Mouse (Mus musculus) forebrain, embryonic 14.5 days (tissue): Measurements from ENCODE around the gene Slc16a12. TPM values are rescaled to one million over a fixed set of nuclear protein-coding genes. Genes with fewer than 3 reads are reported as not detected.
"Not testable (repeated sequence)": the region's sequence is repeated elsewhere in the genome, so short reads cannot be mapped to it uniquely, and the experiment has no call there.

ENCODE experiments used
- ATAC-seq: fragments of 200-750 bp; cut with Nextera tagmentation; 2 replicates; pipeline ENCODE4 v1.8.0; 2017; ENCODE audit warnings: mild to moderate bottlenecking, moderate library complexity
- DNase-seq: peaks from one replicate; pipeline ENCODE4 v3.0.0-alpha.2; 2015; ENCODE audit warnings: low spot score
- H3K27ac ChIP-seq: fragments of 300-500 bp; sonication (generic); 2 replicates; pipeline ENCODE4 v1.5.1; 2014; ENCODE audit warnings: low read depth, mild to moderate bottlenecking, control low read depth, low read length, moderate library complexity
- H3K27me3 ChIP-seq: fragments of 300-500 bp; sonication (generic); replicated peaks from 2 replicates; pipeline ENCODE4 v1.6.1; 2014; ENCODE audit warnings: low read length, control low read depth, mixed read lengths; ENCODE audit not compliant: control insufficient read depth, insufficient read depth
- H3K36me3 ChIP-seq: fragments of 300-500 bp; sonication (generic); 2 replicates; pipeline ENCODE4 v1.6.1; 2014; ENCODE audit warnings: low read length, control low read depth; ENCODE audit not compliant: control insufficient read depth, insufficient read depth
- H3K4me1 ChIP-seq: fragments of 300-500 bp; sonication (generic); 2 replicates; pipeline ENCODE4 v1.6.1; 2014; ENCODE audit warnings: antibody characterized with exemption, low read length, control low read depth; ENCODE audit not compliant: control insufficient read depth, insufficient read depth
- H3K4me2 ChIP-seq: fragments of 300-500 bp; sonication (generic); 2 replicates; pipeline ENCODE4 v1.6.1; 2014; ENCODE audit warnings: mild to moderate bottlenecking, control low read depth, low read length
- H3K4me3 ChIP-seq: fragments of 300-500 bp; sonication (generic); 2 replicates; pipeline ENCODE4 v1.5.1; 2014; ENCODE audit warnings: low read depth, low read length, control low read depth
- H3K9ac ChIP-seq: fragments of 300-500 bp; sonication (generic); 2 replicates; pipeline ENCODE4 v1.6.1; 2014; ENCODE audit warnings: mild to moderate bottlenecking, low read length, control low read depth, moderate library complexity
- H3K9me3 ChIP-seq: fragments of 300-500 bp; sonication (generic); replicated peaks from 2 replicates; pipeline ENCODE4 v1.6.1; 2016; ENCODE audit warnings: low read length, control low read depth, mixed read lengths; ENCODE audit not compliant: control insufficient read depth
- WGBS: fragments of 180-500 bp; shearing (Covaris S2); extraction: QIAGEN DNeasy Blood & Tissue Kit; methylation state at CpG from one replicate; pipeline ENCODE4 v1.1.7; 2014; 5-methylcytosine and 5-hydroxymethylcytosine counted together
- polyA plus RNA-seq: library from polyadenylated mRNA; unstranded; fragments of >200 nt; fragmentation: Nextera tagmentation; extraction: Ambion mirVana; gene quantifications from 2 replicates; pipeline ENCODE4 v1.2.1, GENCODE M21; 2014

Gene Slc16a12
- polyA plus RNA-seq, 1 experiment from 2014 or later: 2.6 TPM

DNA sequence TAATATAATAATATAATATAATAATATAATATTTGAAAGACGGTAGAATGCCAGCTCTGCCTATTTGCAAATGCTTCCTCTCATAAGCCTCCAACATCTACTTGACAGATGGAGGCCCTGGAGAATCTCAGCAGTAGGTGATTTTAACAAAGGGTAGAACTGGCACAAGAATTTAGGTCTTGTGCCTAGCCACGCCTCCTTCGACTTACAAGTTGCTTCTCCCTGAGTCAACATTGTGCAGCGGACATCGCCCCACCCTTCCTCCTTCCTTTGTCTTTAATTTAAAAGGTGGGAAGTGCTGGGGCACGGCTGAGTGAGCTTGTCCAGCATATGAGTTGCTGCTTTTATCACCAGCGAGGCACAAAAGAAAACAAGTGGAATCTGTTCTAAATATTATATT lies 73.6 kb downstream of the Slc16a12 start:
- Histone ChIP-seq H3K9me3 (no peaks in the 10 kb centered on the region), H3K4me2 (no peak overlapping the region), H3K36me3 (no peaks in the 10 kb centered on the region), H3K9ac (no peak overlapping the region), H3K4me3 (no peak overlapping the region), H3K27me3 (no peaks in the 10 kb centered on the region), H3K27ac (no peak overlapping the region), H3K4me1 (no peaks in the 10 kb centered on the region)
- WGBS: 51% methylated on average over 7 of the region's 7 CpGs
- ATAC-seq (no peak), DNase-seq (no peak)

DNA sequence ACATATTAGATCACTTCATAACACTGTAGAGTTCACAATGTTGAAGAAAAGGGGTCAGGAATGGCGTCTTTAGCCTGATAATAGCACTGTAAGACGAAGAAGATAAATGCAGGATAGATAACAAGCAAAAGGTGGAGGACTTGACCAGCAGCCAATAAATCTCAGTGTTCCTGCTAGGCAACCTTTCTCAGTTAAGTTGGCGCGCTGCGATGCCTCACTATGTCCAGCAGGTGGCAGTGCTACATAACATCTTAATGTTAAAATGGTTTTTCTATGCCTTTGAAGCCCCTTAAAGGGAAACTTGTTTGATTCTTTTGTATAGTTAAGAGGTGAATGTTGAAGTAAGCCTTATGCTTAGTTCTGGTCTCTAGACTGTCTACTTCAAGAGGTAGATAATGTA lies 81.0 kb downstream of the Slc16a12 start:
- no peaks in the 10 kb centered on the region for H3K9me3 ChIP-seq
- H3K4me1 ChIP-seq: no peaks in the 10 kb centered on the region
- no peak overlapping the region for H3K27ac ChIP-seq
- DNase-seq (peak; percentile 89), ATAC-seq (no peak)
- no peak overlapping the region for H3K4me3 ChIP-seq
- H3K4me2 ChIP-seq: no peak overlapping the region
- no peaks in the 10 kb centered on the region for H3K27me3 ChIP-seq
- H3K36me3 ChIP-seq: no peaks in the 10 kb centered on the region
- 1% methylated on average over 5 of the region's 5 CpGs for WGBS
- no peak overlapping the region for H3K9ac ChIP-seq

DNA sequence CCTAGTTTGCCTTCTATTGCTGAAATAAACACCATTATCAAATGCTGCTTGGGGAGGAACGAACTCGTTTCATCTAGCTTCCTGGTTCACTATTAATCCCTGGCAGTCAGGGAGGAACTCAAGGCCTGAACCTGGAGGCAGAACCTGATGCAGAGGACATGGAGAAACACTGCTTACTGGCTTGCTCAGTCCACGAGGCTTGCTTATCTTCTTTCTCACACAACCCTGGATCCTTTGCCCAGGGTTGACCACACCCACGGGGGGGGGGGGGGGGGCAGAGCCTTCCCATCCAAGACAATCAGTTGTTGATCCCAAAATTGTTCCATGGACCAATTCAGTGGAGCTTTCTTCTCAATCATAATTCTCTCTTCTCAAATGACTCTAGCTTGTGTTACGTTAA lies 84.3 kb downstream of the Slc16a12 start:
- Histone ChIP-seq H3K36me3 (no peaks in the 10 kb centered on the region), H3K27ac (no peak overlapping the region), H3K4me3 (no peak overlapping the region), H3K27me3 (no peaks in the 10 kb centered on the region), H3K9me3 (no peaks in the 10 kb centered on the region), H3K9ac (no peak overlapping the region), H3K4me1 (no peaks in the 10 kb centered on the region), H3K4me2 (peak overlapping the region; percentile 51; the same call in 1 of the 2 replicates)
- DNase-seq (no peak), ATAC-seq (peak; percentile 24; the same call in 1 of the 2 replicates)
- 50% methylated on average over 5 of the region's 5 CpGs for WGBS

DNA sequence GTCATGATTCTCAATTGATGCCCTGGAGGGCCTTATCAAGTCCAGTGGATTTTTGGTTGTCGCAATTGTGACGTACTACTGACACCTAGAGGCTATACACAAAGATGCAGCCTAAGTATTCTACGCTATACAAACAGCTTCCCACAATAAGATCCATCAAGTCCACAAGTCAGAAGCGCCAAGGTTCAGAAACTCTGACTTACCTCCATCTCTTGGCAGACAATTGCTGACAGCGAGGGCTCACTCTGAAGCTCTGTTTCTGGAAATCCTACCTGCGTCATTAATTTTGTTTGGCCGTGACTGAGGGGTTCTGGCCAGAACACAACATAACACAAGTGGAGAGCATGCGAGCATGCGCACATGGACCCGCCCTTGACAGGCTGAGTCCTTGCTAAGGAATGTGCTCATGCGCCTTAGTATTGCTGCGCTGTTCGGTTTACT lies 85.0 kb downstream of the Slc16a12 start:
- H3K9me3 ChIP-seq: no peaks in the 10 kb centered on the region
- 14% methylated on average over 13 of the region's 13 CpGs for WGBS
- H3K9ac ChIP-seq: no peak overlapping the region
- no peaks in the 10 kb centered on the region for H3K4me1 ChIP-seq
- ATAC-seq (peak; percentile 94), DNase-seq (peak; percentile 86)
- peak overlapping the region; percentile 25 for H3K4me3 ChIP-seq
- no peaks in the 10 kb centered on the region for H3K27me3 ChIP-seq
- H3K36me3 ChIP-seq: no peaks in the 10 kb centered on the region
- H3K4me2 ChIP-seq: peak overlapping the region; percentile 51
- H3K27ac ChIP-seq: no peak overlapping the region

DNA sequence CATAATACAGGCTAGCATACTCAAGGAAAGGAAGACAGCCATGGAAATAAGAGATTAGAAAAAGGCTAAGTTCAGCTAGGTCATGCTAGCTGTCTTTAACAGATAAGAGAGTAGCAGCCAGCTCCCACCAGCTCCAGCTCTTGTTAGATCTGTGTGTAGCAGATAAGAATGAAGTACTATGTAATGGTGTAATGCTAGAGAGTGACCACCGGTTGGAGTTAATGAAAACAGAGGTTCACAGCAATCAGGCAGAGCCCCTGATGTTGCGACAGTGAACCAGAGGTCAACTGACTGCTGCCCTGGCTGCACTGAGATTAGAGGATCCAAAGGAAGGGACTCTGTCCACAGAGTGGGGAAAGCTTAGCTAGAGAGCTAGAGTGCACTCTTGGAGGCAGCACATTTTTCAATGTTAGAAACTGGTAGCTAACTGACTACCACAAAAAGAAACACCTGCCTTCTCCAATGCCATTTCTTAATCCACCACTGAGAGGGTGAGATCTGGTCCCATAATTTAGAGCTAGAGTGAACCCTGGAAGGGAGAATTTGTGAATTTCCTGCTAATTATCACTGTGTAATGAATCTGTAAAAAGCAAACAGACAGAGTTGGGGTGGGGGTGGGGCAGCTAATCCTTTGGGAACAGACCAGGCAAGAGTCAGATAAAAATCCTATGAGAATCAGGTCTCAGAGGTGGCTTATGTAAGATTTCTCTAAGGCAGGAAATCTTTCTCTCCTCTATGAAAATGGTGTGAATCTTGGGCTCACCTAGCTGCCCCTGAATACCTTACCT lies 90.4 kb downstream of the Slc16a12 start:
- WGBS: 33% methylated on average over 2 of the region's 2 CpGs
- no peak for DNase-seq
- Histone ChIP-seq H3K36me3 (no peaks in the 10 kb centered on the region), H3K27ac (no peak overlapping the region), H3K4me2 (no peak overlapping the region), H3K27me3 (no peaks in the 10 kb centered on the region), H3K9ac (no peak overlapping the region), H3K4me3 (no peak overlapping the region), H3K9me3 (no peaks in the 10 kb centered on the region), H3K4me1 (no peaks in the 10 kb centered on the region)
- ATAC-seq: no peak

DNA sequence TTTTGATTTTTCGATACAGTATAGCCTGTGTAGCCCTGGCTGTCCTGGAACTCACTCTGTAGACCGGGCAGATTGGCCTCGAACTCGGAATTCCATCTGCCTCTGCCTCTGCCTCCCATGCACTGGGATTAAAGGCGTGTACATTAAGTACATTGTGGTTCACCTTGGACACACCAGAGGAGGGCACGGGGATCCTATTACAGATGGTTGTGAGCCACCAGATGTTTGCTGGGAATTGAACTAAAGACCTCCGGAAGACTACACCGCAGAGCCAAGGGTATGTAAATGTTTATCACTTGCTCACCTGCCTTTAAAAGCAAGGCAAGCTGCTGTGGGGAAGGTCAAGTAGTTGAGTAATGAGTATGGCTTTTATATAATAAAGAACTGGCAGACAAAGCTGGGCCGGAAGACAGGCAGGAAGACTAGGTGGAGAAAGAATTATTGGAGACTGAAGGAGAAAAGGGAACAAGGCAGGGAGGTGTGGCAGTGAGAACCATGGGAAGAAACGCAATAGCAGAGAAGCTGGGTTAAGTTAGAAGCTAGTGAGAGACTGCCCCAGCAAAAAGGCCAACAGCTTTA lies 91.8 kb downstream of the Slc16a12 start:
- Histone ChIP-seq H3K27ac (no peak overlapping the region), H3K9ac (no peak overlapping the region), H3K4me3 (no peak overlapping the region), H3K9me3 (no peaks in the 10 kb centered on the region), H3K36me3 (no peaks in the 10 kb centered on the region), H3K4me1 (no peaks in the 10 kb centered on the region), H3K27me3 (no peaks in the 10 kb centered on the region), H3K4me2 (no peak overlapping the region)
- DNase-seq (no peak), ATAC-seq (no peak)
- 89% methylated on average over 10 of the region's 10 CpGs for WGBS

DNA sequence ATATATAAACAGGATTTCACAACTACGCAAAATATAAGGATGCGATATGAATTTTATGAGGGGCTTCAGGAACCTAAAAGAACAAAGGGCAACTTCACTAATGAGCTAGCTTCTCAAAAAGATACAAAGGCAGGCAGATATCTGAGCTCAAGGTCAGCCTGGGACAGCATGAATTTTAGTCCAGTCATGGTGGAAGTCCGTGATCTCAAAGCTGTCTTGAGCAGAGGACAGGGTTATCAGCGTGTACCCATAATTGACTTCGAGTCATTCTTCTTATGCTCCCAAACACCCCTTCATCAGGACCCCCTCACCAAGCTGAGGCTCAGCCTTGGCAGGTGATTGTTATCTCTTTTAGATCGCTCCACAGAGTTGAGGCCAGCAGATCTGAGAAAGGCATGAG lies 96.1 kb downstream of the Slc16a12 start:
- Histone ChIP-seq H3K4me2 (no peak overlapping the region), H3K27ac (no peak overlapping the region), H3K4me1 (no peaks in the 10 kb centered on the region), H3K36me3 (no peaks in the 10 kb centered on the region), H3K4me3 (no peak overlapping the region), H3K27me3 (no peaks in the 10 kb centered on the region), H3K9ac (no peak overlapping the region), H3K9me3 (no peaks in the 10 kb centered on the region)
- no peak for ATAC-seq
- WGBS: 91% methylated on average over 6 of the region's 6 CpGs
- DNase-seq: no peak

DNA sequence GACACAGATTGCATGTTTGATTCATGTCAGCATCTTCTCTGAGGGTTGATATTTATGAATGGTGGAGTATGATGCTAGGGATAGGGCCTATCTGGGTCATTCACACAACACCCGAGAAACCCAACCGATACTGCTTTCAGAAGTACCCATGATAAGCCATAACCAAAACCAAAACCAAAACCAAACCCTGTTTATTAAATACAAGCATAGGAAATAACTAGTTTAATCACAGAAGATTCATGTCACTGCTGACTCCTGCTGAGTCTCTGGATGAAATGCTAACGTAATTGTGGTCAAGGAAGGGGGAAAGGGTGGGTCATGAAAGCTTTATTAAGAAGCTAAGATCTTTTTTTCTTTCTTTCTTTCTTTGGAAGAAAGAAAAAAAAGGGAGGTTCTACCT lies 96.8 kb downstream of the Slc16a12 start:
- H3K9ac ChIP-seq: no peak overlapping the region
- no peaks in the 10 kb centered on the region for H3K9me3 ChIP-seq
- no peak for DNase-seq
- H3K36me3 ChIP-seq: no peaks in the 10 kb centered on the region
- H3K4me1 ChIP-seq: no peaks in the 10 kb centered on the region
- H3K4me2 ChIP-seq: no peak overlapping the region
- WGBS: 94% methylated on average over 3 of the region's 3 CpGs
- no peak overlapping the region for H3K27ac ChIP-seq
- no peak overlapping the region for H3K4me3 ChIP-seq
- no peaks in the 10 kb centered on the region for H3K27me3 ChIP-seq
- ATAC-seq: no peak

DNA sequence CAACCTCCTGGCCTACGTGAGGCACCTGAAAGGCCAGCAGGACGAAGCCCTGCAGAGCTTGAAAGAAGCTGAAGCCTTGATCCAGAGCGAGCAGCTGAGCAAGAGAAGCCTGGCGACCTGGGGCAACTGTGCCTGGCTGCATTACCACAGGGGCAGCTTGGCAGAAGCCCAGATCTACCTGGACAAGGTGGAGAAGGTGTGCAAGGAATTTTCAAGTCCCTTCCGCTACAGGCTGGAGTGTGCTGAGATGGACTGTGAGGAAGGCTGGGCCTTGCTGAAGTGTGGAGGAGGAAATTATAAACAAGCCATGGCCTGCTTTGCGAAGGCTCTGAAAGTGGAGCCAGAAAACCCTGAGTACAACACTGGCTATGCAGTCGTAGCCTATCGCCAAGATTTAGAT lies 99.5 kb downstream of the Slc16a12 start:
- not testable (repeated sequence) for ATAC-seq
- WGBS: 93% methylated on average over 8 of the region's 8 CpGs

More for the DNA sequence above, 99.5 kb downstream of the Slc16a12 start:
- not testable (repeated sequence) for H3K4me1 ChIP-seq, H3K9ac ChIP-seq, H3K27me3 ChIP-seq, H3K36me3 ChIP-seq, H3K4me2 ChIP-seq, H3K4me3 ChIP-seq, H3K9me3 ChIP-seq, H3K27ac ChIP-seq, DNase-seq
